Mouse (Mus musculus) thymus, adult 2 months (tissue): ENCODE measurements around the gene Tln2. TPM values are rescaled to one million over a fixed set of nuclear protein-coding genes. Genes with fewer than 3 reads are reported as not detected.
A peak's percentile ranks its signal among the peaks of the same experiment; 100 is the strongest.

Source experiments
- DNase-seq: peaks from one replicate; pipeline ENCODE4 v3.0.0; 2021
- H3K27ac ChIP-seq: fragments of 200-500 bp; 2 replicates; pipeline ENCODE4 v1.5.1; 2012; ENCODE audit warnings: low read length, control low read depth; ENCODE audit not compliant: control insufficient read depth, insufficient read depth
- H3K27me3 ChIP-seq: fragments of 200-500 bp; 2 replicates; pipeline ENCODE4 v1.6.1; 2012; ENCODE audit warnings: mild to moderate bottlenecking, low read length, moderate library complexity, mixed read lengths; ENCODE audit not compliant: control insufficient read depth, insufficient read depth
- H3K36me3 ChIP-seq: fragments of 200-500 bp; 2 replicates; pipeline ENCODE4 v1.6.1; 2012; ENCODE audit warnings: mild to moderate bottlenecking, low read length, moderate library complexity; ENCODE audit not compliant: control insufficient read depth, insufficient read depth
- H3K4me1 ChIP-seq: fragments of 200-500 bp; replicated peaks from 2 replicates; pipeline ENCODE4 v1.6.1; 2012; ENCODE audit warnings: low read length; ENCODE audit not compliant: control insufficient read depth, insufficient read depth
- H3K4me3 ChIP-seq: fragments of 200-500 bp; 2 replicates; pipeline ENCODE4 v1.5.1; 2012; ENCODE audit warnings: mild to moderate bottlenecking, low read length, control low read depth, moderate library complexity; ENCODE audit not compliant: control insufficient read depth, insufficient read depth
- CTCF ChIP-seq: fragments of 200-500 bp; IDR thresholded peaks from 2 replicates; pipeline ENCODE4 v1.5.1; 2012; ENCODE audit warnings: mild to moderate bottlenecking, control low read depth, low read length, moderate library complexity, borderline replicate concordance; ENCODE audit not compliant: control insufficient read depth, poor library complexity, insufficient read depth; ENCODE audit errors: extremely low read depth
- POLR2A ChIP-seq: fragments of 200-500 bp; IDR thresholded peaks from 2 replicates; pipeline ENCODE4 v1.6.1; 2012; ENCODE audit warnings: mild to moderate bottlenecking, low read length, control low read depth, moderate library complexity; ENCODE audit not compliant: control insufficient read depth, poor library complexity, insufficient read depth; ENCODE audit errors: extremely low read depth
- WGBS: fragments of 180-500 bp; shearing (Covaris S2); methylation state at CpG from one replicate; pipeline ENCODE4 v1.1.7; 2018; 5-methylcytosine and 5-hydroxymethylcytosine counted together
- polyA plus RNA-seq: library from polyadenylated mRNA; depleted of rRNA; stranded (reverse); fragments of >200 nt; gene quantifications from 2 replicates; pipeline ENCODE4 v1.2.3, GENCODE M21; 2012

Tln2 gene
- polyA plus RNA-seq, 1 experiment: 3.7 TPM

- H3K4me3 ChIP-seq: no peak overlapping the region
- 10% methylated on average over 3 of the region's 3 CpGs for WGBS
- no peak overlapping the region for H3K27ac ChIP-seq
- no peaks in the 10 kb centered on the region for H3K36me3 ChIP-seq
- peak; percentile 17 for DNase-seq
- H3K4me1 ChIP-seq: no peaks in the 10 kb centered on the region
- TF ChIP-seq POLR2A (no peak), CTCF (no peak)
- no peaks in the 10 kb centered on the region for H3K27me3 ChIP-seq
Measured at GRCm38 (mm10) chr9:67315356-67315755, 244.1 kb downstream of the Tln2 start.

- Histone ChIP-seq H3K27me3 (no peaks in the 10 kb centered on the region), H3K27ac (no peak overlapping the region), H3K4me1 (no peaks in the 10 kb centered on the region), H3K36me3 (no peaks in the 10 kb centered on the region), H3K4me3 (no peak overlapping the region)
- DNase-seq: no peak
- whole genome bisulfite sequencing: 99% methylated on average over 6 of the region's 6 CpGs
- TF ChIP-seq CTCF: no peak
- no peak for TF ChIP-seq POLR2A
Measured at GRCm38 (mm10) chr9:67304992-67305391, 254.5 kb downstream of the Tln2 start.

DNA sequence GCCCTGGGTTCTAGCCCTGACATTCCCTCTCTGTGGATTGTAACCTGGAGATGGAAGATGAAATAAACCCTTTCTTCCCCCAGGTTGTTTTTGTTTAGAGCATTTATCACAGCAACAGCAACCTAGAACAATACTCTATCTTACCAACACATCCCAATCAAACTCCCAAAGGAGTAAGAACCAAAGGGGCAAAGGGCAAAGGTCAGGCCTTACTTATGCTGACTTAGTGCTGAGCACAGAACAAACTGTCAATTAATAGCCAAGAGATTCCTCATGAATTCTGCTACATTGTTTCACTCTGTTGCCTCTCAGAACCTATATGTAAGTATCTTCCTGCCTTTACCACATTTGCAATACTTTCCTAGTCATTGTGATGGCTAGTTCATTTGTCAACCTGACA is 255.5 kb downstream of the Tln2 start:
- no peak for TF ChIP-seq POLR2A
- no peak for TF ChIP-seq CTCF
- Histone ChIP-seq H3K4me3 (no peak overlapping the region), H3K36me3 (no peaks in the 10 kb centered on the region), H3K4me1 (no peaks in the 10 kb centered on the region), H3K27ac (no peak overlapping the region), H3K27me3 (no peaks in the 10 kb centered on the region)
- DNase-seq: no peak

DNA sequence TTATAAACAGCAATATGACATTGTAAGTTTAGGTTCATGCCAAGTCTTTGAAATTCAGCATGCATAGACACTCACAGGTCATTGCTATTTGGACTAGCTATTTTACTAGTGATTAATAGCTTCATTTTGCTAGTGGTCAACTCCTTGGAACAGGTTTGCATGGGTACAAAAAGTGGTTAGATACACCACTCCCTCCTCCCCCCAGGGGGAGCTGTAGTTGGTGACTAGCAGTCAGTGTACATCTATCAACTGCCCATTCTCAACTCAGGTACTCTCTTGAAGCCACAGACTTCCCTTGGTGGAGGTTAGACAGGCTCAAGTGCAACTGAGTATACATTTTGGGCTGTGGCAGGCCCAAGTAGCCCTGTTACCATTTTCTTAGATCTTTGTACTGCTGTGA is 256.5 kb downstream of the Tln2 start:
- Histone ChIP-seq H3K27ac (no peak overlapping the region), H3K27me3 (no peaks in the 10 kb centered on the region), H3K4me1 (no peaks in the 10 kb centered on the region), H3K4me3 (no peak overlapping the region), H3K36me3 (no peaks in the 10 kb centered on the region)
- no peak for TF ChIP-seq CTCF
- TF ChIP-seq POLR2A: no peak
- no peak for DNase-seq

DNA sequence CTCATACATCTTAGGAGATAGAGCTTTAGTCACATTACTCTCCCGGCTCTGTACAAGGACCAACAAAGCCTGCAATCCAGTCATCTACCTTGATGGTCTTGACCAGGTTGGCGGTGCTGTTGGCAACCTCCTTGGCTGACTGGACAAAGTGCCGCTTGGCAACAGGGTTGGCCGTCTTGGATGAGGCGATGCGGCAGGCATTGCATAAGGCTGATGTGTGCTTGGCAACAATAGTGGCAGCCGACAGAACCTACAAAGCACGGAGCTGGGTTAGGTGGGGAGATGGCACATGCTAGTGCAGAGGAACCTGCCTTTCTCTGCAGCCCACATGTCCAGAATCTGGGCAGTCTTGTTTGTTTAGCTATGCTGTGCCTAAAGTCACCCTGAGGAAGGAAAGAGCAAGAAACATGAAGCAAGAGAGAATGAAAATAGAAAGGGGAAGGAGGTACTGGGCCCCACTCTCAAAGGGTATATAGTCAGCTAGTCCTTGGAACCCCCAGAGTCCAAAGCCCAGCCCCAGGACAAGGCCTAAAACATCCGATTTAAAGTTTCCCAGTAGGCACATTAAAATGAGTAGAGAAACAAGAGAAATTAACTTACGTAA is 257.0 kb downstream of the Tln2 start:
- DNase-seq: no peak
- H3K4me3 ChIP-seq: no peak overlapping the region
- no peak overlapping the region for H3K27ac ChIP-seq
- TF ChIP-seq CTCF (no peak), POLR2A (no peak)
- no peaks in the 10 kb centered on the region for H3K27me3 ChIP-seq
- no peaks in the 10 kb centered on the region for H3K36me3 ChIP-seq
- WGBS: 91% methylated on average over 10 of the region's 10 CpGs
- no peaks in the 10 kb centered on the region for H3K4me1 ChIP-seq

DNA sequence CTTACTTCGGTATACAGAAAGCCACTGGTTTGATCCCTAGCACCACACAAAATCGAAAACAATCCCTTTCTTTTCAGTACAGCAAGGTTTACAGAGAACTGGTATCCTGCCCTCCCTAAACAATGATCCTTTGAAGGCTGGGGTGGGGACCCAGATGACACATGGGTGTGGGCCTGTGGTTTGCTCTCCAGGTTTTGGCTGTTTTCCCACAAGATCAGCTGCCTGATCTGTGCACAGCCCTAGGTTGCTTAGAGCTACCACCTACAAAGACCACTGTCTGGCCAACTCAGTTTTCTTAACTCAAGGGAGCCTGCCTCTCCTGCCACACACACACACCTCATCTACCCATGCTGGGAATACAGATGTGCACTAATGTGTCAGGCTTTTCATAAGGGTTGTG is 257.9 kb downstream of the Tln2 start:
- Histone ChIP-seq H3K27me3 (no peaks in the 10 kb centered on the region), H3K4me3 (no peak overlapping the region), H3K4me1 (no peaks in the 10 kb centered on the region), H3K36me3 (no peaks in the 10 kb centered on the region), H3K27ac (no peak overlapping the region)
- DNase-seq: no peak
- TF ChIP-seq POLR2A: no peak
- no peak for TF ChIP-seq CTCF
- 39% methylated on average over 2 of the region's 2 CpGs for WGBS

- Histone ChIP-seq H3K4me1 (no peaks in the 10 kb centered on the region), H3K36me3 (no peaks in the 10 kb centered on the region), H3K27me3 (no peaks in the 10 kb centered on the region), H3K27ac (no peak overlapping the region), H3K4me3 (no peak overlapping the region)
- DNase-seq: no peak
- WGBS: 94% methylated on average over 5 of the region's 5 CpGs
- TF ChIP-seq CTCF (no peak), POLR2A (no peak)
Measured at GRCm38 (mm10) chr9:67300769-67301168, 258.7 kb downstream of the Tln2 start.

GRCm38 (mm10) chr9:67300346-67300745 is 259.2 kb downstream of the Tln2 start:
- H3K4me1 ChIP-seq: no peaks in the 10 kb centered on the region
- no peak overlapping the region for H3K4me3 ChIP-seq
- no peak overlapping the region for H3K27ac ChIP-seq
- no peak for TF ChIP-seq POLR2A
- WGBS: 89% methylated on average over 3 of the region's 3 CpGs
- H3K36me3 ChIP-seq: no peaks in the 10 kb centered on the region
- no peak for DNase-seq
- H3K27me3 ChIP-seq: no peaks in the 10 kb centered on the region
